Mouse (Mus musculus) ES-Bruce4 (cell line): ENCODE results near the gene Kif24. TPM values are rescaled to one million over a fixed set of nuclear protein-coding genes. Genes with fewer than 3 reads are reported as not detected.

Source experiments
- H3K27ac ChIP-seq: 2 replicates; pipeline ENCODE4 v1.5.1; 2012; ENCODE audit warnings: low read length, inconsistent platforms; ENCODE audit not compliant: insufficient read depth
- H3K27me3 ChIP-seq: 2 replicates; pipeline ENCODE4 v1.6.1; 2012; ENCODE audit warnings: mild to moderate bottlenecking, low read length, inconsistent platforms; ENCODE audit not compliant: control insufficient read depth, poor library complexity, insufficient read depth, severe bottlenecking
- H3K36me3 ChIP-seq: 2 replicates; pipeline ENCODE4 v1.6.1; 2012; ENCODE audit warnings: inconsistent platforms, mild to moderate bottlenecking, low read length, moderate library complexity; ENCODE audit not compliant: control insufficient read depth, poor library complexity, insufficient read depth, severe bottlenecking
- H3K4me1 ChIP-seq: one replicate; pipeline ENCODE4 v1.8.1; 2011; ENCODE audit warnings: low read length; ENCODE audit not compliant: control insufficient read depth, insufficient read depth
- H3K4me3 ChIP-seq: 2 replicates; pipeline ENCODE4 v1.5.1; 2011; ENCODE audit warnings: low read depth, mild to moderate bottlenecking, low read length
- H3K9ac ChIP-seq: 2 replicates; pipeline ENCODE4 v1.6.1; 2012; ENCODE audit warnings: low read depth, mild to moderate bottlenecking, inconsistent platforms; ENCODE audit not compliant: poor library complexity, severe bottlenecking
- H3K9me3 ChIP-seq: replicated peaks from 2 replicates; pipeline ENCODE4 v1.6.1; 2012; ENCODE audit warnings: mild to moderate bottlenecking, low read length, inconsistent platforms; ENCODE audit not compliant: control insufficient read depth, poor library complexity, insufficient read depth, severe bottlenecking
- CTCF ChIP-seq: IDR thresholded peaks from one replicate; pipeline ENCODE4 v1.8.1; 2011; ENCODE audit warnings: low read depth, low read length
- EP300 ChIP-seq: IDR thresholded peaks from 2 replicates; pipeline ENCODE4 v1.6.1; 2011; ENCODE audit warnings: low read depth, low read length; ENCODE audit not compliant: insufficient read depth
- POLR2A ChIP-seq: IDR thresholded peaks from one replicate; pipeline ENCODE4 v1.8.1; 2011; ENCODE audit warnings: low read length; ENCODE audit not compliant: insufficient read depth
- polyA plus RNA-seq: library from polyadenylated mRNA; stranded (reverse); fragments of >200 nt; gene quantifications from 2 replicates; pipeline ENCODE4 v1.2.4, GENCODE M21; 2011; ENCODE audit warnings: low read depth; ENCODE audit not compliant: missing spikeins, insufficient read depth, insufficient read length

The Kif24 gene
- polyA plus RNA-seq, 1 experiment, result 25.7 TPM

DNA sequence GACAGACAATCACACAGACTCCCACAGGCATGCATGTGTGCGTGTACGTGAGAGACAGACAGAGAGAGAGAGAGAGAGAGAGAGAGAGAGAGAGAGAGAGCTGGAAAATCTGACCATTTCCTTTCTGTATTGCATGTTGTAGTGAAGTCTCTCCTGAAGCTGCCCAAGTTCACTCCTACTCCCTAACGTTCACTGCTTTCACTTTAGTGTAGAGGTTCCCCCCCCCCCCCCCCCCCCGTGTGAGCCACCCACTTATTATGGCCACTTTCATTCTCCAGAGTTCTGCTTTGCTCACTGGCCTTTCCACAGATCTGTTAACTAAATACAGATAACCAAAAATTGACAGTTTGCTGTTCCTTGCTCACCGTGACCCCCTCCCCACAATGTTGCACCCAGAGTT, 116.8 kb downstream of the Kif24 start:
- no peaks in the 10 kb centered on the region for H3K27me3 ChIP-seq
- no peaks in the 10 kb centered on the region for H3K9me3 ChIP-seq
- no peak overlapping the region; the same call in 1 of the 2 replicates for H3K9ac ChIP-seq
- no peak overlapping the region for H3K27ac ChIP-seq
- H3K4me3 ChIP-seq, result no peak overlapping the region
- TF ChIP-seq CTCF (no peak), POLR2A (no peak), EP300 (no peak)
- H3K4me1 ChIP-seq, result no peaks in the 10 kb centered on the region
- H3K36me3 ChIP-seq, result no peaks in the 10 kb centered on the region

DNA sequence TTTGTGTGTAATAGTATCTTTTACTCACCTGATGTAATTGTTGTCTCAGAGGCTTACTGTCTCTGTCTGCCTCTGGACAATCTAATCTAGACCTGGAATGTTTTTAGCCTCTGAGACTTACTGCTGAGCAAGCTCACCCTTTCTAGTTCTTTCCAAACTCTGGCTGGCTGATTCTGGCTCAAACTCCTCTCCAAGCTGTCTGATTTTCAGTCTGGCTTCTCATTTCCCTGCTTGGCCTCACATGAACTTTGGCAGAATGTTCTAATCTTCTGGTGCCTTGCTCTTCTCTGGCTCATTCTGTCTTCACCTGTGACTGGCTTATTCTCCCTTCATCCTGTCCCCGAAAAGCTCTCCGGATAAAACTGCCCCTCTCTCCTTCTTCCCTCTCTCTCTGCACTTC, 118.7 kb downstream of the Kif24 start:
- H3K36me3 ChIP-seq, result no peaks in the 10 kb centered on the region
- H3K4me1 ChIP-seq, result no peaks in the 10 kb centered on the region
- H3K27me3 ChIP-seq, result no peaks in the 10 kb centered on the region
- TF ChIP-seq POLR2A (no peak), CTCF (no peak), EP300 (no peak)
- no peak overlapping the region for H3K27ac ChIP-seq
- H3K9me3 ChIP-seq, result no peaks in the 10 kb centered on the region
- H3K4me3 ChIP-seq, result no peak overlapping the region
- H3K9ac ChIP-seq, result no peak overlapping the region

DNA sequence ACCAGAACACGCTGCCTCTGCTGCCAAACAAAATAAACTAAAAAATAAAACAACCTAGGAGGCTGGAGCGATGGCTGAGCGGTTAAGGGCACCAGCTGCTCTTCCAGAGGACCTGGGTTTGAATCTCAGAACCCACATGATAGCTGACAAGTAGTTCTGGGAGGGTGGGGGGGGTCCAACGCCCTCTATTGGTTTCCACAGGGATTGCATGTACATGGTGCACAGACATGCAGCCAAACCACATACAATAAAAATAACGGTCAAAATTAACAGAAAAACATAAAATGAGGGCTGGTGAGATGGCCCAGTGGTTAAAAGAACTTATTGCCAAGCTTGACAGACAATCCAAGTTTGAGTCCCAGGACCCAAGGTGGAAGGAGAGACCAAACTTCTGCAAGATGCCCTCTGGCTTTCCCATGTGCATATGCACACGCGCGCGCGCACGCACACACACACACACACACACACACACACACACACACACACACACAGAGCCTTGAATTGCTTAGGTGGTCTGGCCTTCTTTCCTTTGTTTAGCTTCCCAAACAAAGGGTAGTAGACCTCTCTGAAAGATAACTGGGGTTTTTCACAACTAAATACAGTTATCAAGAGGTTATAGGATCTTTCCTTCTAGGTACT, 123.7 kb downstream of the Kif24 start:
- Histone ChIP-seq H3K36me3 (no peaks in the 10 kb centered on the region), H3K4me3 (no peak overlapping the region), H3K27me3 (no peaks in the 10 kb centered on the region), H3K4me1 (no peaks in the 10 kb centered on the region), H3K27ac (no peak overlapping the region), H3K9ac (no peak overlapping the region), H3K9me3 (no peaks in the 10 kb centered on the region)
- no peak for TF ChIP-seq EP300
- no peak for TF ChIP-seq CTCF
- TF ChIP-seq POLR2A, result no peak

Other genes starting within 250 kb of the Kif24 start
- 144 TPM in 2 replicates for gene Ubap2, start 189.7 kb downstream of the Kif24 start, polyA plus RNA-seq
- gene Dcaf12, start 150.0 kb downstream of the Kif24 start, polyA plus RNA-seq, result 51.1 and 53.0 TPM in 2 replicates
- 72.5 and 91.6 TPM in 2 replicates for gene Ubap1, start 115.9 kb downstream of the Kif24 start, polyA plus RNA-seq
- 37.4 and 38.3 TPM in 2 replicates for gene Nudt2, start 264 bp upstream of the Kif24 start, polyA plus RNA-seq
- gene AI464131, start 38.2 kb upstream of the Kif24 start, polyA plus RNA-seq, result 3.8 and 3.9 TPM in 2 replicates
- not detected in 2 replicates for gene 1110017D15Rik, start 52.4 kb upstream of the Kif24 start, polyA plus RNA-seq
- 3.8 and 4.3 TPM in 2 replicates for gene Fam219a, start 104.7 kb upstream of the Kif24 start, polyA plus RNA-seq
- gene Dnaic1, start 104.9 kb upstream of the Kif24 start, polyA plus RNA-seq, result 4.3 and 7.3 TPM in 2 replicates
- 5.3 and 5.4 TPM in 2 replicates for gene Enho, start 175.4 kb upstream of the Kif24 start, polyA plus RNA-seq
- gene Cntfr, start 232.2 kb upstream of the Kif24 start, polyA plus RNA-seq, result 23.9 and 27.1 TPM in 2 replicates
- 4.5 and 4.7 TPM in 2 replicates for gene Il11ra1, start 235.1 kb upstream of the Kif24 start, polyA plus RNA-seq
- gene Rpp25l, start 248.6 kb upstream of the Kif24 start, polyA plus RNA-seq, result 23.5 and 23.8 TPM in 2 replicates